Mouse (Mus musculus): ENCODE measurements at regions not wholly inside any gene's neighbourhood (a gene's known extent, or its start where the extent isn't known, plus 50 kb on each side); places are given as distances from the start of the nearest gene placed in this dataset.

GRCm38 (mm10) chr11:18012085-18012484 is 58.4 kb upstream of the Etaa1 start:
- no peak overlapping the region for H3K27ac ChIP-seq (ENCODE audit: insufficient read depth, low read length)
- WGBS = 77% methylated on average over 5 of the region's 5 CpGs
- H3K4me1 ChIP-seq (ENCODE audit: control insufficient read depth, insufficient read depth, insufficient read length) = no peaks in the 10 kb centered on the region
- DNase-seq (ENCODE audit: low read depth in 1 of 2, low spot score in 2 of 2) = no peak
- no peaks in the 10 kb centered on the region for H3K36me3 ChIP-seq (ENCODE audit: control insufficient read depth, insufficient read depth, low read length)
- H3K27me3 ChIP-seq (ENCODE audit: control insufficient read depth, insufficient read depth, low read length) = no peaks in the 10 kb centered on the region
- no peak overlapping the region for H3K4me3 ChIP-seq (ENCODE audit: extremely low read depth, insufficient read depth, insufficient read length)
- no peak for TF ChIP-seq CTCF (IDR thresholded peaks at IDR 0.05; ENCODE audit: extremely low read depth, insufficient read depth, insufficient read length, insufficient replicate concordance)

- Histone ChIP-seq H3K4me1 (ENCODE audit: control insufficient read depth, insufficient read depth, insufficient read length) (no peaks in the 10 kb centered on the region), H3K36me3 (ENCODE audit: control insufficient read depth, insufficient read depth, low read length) (no peaks in the 10 kb centered on the region), H3K27ac (ENCODE audit: insufficient read depth, low read length) (no peak overlapping the region), H3K27me3 (ENCODE audit: control insufficient read depth, insufficient read depth, low read length) (no peaks in the 10 kb centered on the region), H3K4me3 (ENCODE audit: extremely low read depth, insufficient read depth, insufficient read length) (no peak overlapping the region)
- no peak for DNase-seq (ENCODE audit: low read depth in 1 of 2, low spot score in 2 of 2)
- TF ChIP-seq POLR2A (IDR thresholded peaks at IDR 0.05; ENCODE audit: low read depth, low read length) (no peak), CTCF (IDR thresholded peaks at IDR 0.05; ENCODE audit: extremely low read depth, insufficient read depth, insufficient read length, insufficient replicate concordance) (no peak)
- WGBS = 16% methylated on average over 13 of the region's 13 CpGs
These were observed 57.5 kb upstream of the Etaa1 start for GRCm38 (mm10) chr11:18011101-18011733.

- 83% methylated on average over 6 of the region's 6 CpGs for WGBS
- Histone ChIP-seq H3K27ac (ENCODE audit: insufficient read depth, low read length) (no peak overlapping the region), H3K27me3 (ENCODE audit: control insufficient read depth, insufficient read depth, low read length) (no peaks in the 10 kb centered on the region), H3K4me3 (ENCODE audit: extremely low read depth, insufficient read depth, insufficient read length) (no peak overlapping the region), H3K4me1 (ENCODE audit: control insufficient read depth, insufficient read depth, insufficient read length) (no peaks in the 10 kb centered on the region), H3K36me3 (ENCODE audit: control insufficient read depth, insufficient read depth, low read length) (no peaks in the 10 kb centered on the region)
- DNase-seq (ENCODE audit: low read depth in 1 of 2, low spot score in 2 of 2) = no peak
- TF ChIP-seq POLR2A (IDR thresholded peaks at IDR 0.05; ENCODE audit: low read depth, low read length) = no peak
These were observed 54.5 kb upstream of the Etaa1 start for GRCm38 (mm10) chr11:18008140-18008539.

All from spleen, adult 2 months (tissue).